Mouse (Mus musculus) neural tube, embryonic 10.5 days (tissue): Measurements from ENCODE around the gene Klhdc8b.

ENCODE experiments used
- DNase-seq: peaks from one replicate; pipeline ENCODE4 v3.0.0-alpha.2; 2017; ENCODE audit warnings: low spot score; ENCODE audit errors: extremely low spot score

The Klhdc8b gene

DNA sequence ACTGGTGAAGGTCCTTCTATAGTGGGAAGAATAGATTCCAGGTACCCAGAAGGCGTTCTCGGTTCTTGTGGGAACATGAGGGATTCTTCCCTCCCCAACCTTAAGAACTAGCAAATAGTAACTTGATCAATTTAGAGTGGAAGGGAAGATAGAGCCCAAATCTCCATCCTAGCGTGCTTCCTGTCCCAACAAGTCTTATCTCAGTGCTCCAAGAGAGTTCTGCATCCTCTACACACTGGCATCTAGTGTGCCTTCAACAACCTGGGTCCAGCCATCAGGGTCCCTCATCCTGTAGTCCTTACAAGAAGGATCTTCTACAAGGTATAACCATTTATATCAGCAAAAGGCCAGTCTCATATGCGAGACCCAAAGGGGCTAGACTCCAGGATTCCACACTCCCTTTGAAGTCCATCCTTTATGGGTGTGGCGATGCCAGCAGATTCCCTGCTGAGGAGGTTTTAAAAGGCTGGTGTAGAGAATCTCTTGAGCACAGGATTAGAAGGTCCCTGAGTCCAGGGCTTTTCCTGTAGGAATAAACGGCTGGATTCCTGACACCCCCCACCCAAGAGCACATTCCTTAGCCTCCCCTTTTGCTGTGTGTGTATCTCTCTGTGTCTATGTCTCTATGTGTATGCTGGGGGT is 9.7 kb downstream of the Klhdc8b start:
- no peak for DNase-seq

GRCm38 (mm10) chr9:108451170-108451493 is 10.2 kb downstream of the Klhdc8b start:
- DNase-seq = no peak

DNA sequence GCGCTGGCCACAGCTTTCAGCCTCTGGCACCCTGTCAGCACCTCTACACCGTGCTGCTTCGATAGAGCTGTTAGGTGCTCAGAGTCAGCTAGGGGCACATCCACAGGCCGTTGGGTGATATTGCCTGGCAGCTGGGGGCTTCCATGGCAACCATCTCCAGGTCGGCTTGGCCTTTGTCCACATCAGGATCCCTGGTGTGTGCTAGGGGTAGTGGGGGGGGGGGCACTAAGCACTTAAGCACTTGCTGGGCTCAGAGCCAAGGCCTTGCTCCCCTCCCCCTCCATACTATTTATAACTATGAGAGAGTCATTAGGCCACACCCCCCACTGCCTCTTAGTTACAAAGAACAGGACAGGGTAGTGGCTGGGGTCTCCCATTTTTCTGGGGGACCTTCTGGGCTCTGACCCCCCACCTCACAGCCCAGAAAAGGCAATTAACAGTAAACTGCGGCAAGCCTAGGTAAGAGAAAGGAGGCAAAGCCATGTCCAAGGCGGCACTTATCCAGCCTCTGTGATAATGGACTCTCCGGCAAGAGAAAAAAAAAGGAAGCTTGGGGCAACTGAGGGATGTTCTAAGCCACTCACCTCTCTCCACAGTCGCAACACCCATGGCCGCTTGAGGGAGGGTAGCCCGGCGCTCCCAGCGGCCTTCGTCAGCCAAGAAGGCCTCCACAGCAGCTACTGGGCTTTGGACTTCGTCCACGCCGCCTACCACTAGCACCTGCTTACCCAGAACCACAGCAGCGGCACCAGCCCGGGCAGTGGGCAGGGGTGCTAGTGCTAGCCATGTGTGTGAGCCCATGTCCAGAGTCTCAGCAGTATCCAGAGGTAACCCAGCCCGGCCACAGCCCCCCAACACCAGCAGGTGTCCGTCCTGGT is 10.8 kb downstream of the Klhdc8b start:
- peak; percentile 23 for DNase-seq

- DNase-seq = peak; percentile 60
These were observed 11.5 kb downstream of the Klhdc8b start for GRCm38 (mm10) chr9:108449860-108450259.

DNA sequence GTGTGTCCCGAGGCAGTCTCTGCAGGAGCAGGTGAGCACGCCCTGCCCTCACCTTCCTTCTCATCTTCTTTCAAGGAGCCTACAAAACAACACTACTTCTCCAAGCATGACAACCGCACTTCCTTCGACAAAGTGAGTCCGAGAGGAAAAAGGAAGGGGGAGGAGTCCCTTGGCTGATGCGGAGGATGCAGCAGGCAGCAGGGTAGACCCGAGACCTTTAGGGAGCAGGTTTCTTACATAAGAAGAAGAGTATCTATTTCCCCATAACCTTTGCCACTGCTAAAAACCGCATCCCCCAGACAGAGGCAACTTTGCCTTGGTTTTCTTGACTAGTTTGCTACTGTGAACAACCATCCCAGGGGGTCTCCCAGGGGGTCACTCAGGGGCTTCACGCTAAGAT is 16.3 kb downstream of the Klhdc8b start:
- no peak for DNase-seq

- no peak for DNase-seq
These were observed 20.0 kb downstream of the Klhdc8b start for GRCm38 (mm10) chr9:108441236-108441919.

GRCm38 (mm10) chr9:108440485-108440884 is 20.9 kb downstream of the Klhdc8b start:
- DNase-seq = no peak

- DNase-seq = no peak
These were observed 22.2 kb downstream of the Klhdc8b start for GRCm38 (mm10) chr9:108439176-108439575.

DNA sequence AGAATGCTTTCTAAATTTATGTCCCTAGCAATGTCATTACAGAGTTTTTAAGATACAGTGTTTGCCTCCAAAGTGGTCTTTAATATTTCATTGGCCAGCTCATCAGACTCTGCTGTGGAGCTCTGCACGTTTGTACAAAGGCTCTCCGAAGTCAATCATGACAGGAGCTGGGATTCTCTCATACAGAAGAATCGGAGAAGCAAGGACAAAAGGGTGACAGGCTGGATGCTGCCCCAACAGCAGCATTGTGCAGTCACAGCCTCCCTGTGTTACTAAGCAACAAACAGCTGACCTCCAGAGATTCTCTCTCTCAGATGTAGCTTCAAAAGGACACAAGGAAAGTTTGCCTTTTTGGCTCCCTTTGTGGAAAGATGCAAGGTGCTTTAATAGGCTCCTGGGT is 25.2 kb downstream of the Klhdc8b start, which contains the start of gene BC048562:
TSS of gene BC048562 (plus strand) at position 301 of the 400 bp plus-strand sequence.
- no peak for DNase-seq

DNA sequence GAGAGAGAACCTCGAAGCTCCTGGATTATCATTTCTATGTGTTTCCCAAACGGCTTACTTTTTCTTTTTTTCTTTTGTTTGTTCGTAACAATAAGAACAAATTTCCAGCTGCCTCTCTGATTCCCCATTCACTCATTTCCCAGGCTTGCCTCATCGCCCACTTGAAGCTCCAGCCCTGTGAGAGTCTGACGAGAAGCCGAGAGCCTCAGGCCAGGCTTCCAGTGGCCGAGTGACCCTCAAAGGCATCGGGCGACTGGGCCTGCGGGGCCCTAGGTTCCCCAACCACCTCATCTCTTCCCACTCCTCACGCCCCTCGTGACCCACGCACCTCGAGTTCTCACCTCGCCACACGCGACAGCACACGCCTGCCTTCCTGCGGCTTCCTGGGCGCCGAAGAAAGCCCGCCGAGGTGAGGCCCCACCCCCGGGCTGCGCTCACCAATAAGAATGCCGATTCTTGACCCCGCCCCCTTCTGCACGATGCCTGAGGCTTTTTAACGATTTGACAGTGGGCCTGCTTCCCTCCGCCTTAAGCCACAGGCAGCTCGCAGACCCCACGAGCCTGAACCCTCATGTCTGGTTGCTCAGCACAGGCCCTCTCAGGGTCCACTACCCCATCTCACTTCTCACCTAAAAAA is 29.8 kb downstream of the Klhdc8b start:
- DNase-seq = peak; percentile 31

DNA sequence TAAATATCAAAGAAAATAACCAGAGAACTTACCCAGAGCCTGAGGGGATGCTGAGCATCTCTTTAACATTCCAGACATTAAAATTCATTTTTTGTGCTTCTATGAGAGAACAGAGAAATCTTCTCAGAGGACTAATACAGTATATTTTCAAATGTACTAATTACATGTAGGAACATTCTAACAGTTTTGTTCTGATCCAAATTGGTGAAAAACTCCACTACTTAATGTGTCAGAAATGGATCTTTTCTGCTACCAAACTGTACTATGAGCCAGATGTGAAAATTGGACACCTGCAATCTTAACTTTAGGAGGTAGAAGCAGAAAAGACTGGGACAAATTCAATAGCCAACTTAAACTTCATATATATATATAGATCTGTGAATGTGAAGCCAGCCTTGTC is 33.0 kb downstream of the Klhdc8b start, which contains the start of gene Ccdc36:
TSS of gene Ccdc36 (minus strand) at position 101 of the 400 bp plus-strand sequence.
- DNase-seq = no peak

GRCm38 (mm10) chr9:108412221-108412620 is 49.2 kb downstream of the Klhdc8b start:
- no peak for DNase-seq

- DNase-seq = no peak
These were observed 49.9 kb downstream of the Klhdc8b start for GRCm38 (mm10) chr9:108411381-108411942.

GRCm38 (mm10) chr9:108409535-108409934 is 51.8 kb downstream of the Klhdc8b start:
- DNase-seq = no peak

GRCm38 (mm10) chr9:108404451-108404850 is 56.9 kb downstream of the Klhdc8b start:
- no peak for DNase-seq

DNA sequence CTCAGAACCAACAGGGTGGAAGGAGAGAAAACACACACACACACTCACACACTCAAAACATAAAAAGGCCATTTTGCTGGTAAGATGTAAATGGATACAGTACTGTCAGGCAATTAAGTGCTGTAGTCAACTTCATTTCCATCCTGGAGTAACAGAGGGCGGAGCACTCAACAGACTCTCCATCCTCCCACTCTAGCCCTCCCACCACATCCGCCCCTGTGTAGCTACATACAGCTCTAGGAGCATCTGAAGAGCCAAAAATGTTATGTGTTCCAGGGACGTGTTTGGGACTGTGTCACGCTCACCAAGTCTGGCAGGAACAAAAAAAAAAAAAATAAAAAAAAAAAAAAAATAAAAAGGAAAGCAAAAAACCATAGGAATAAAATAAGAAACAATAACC is 58.3 kb downstream of the Klhdc8b start:
- no peak for DNase-seq

GRCm38 (mm10) chr9:108401186-108401960 is 60.0 kb downstream of the Klhdc8b start:
- no peak for DNase-seq

DNA sequence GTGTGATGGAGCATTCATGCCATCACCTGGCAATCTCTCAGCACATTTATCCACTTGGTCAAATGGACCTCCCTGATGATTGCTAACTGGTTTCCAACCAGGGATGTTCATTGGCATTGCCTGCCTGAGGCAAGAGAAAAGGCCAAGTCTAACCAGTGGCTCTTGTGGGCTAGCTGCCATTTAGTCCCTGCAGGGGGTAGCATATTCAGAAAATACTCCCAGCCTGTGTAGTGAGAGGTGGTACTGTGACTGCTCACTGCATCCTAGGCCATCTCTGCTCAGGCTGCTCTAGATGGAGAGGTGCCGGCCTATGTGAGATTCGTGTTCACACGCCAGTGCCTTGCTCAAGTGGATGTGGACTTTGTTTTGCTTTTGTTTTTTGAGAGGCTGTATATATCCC is 63.1 kb downstream of the Klhdc8b start:
- no peak for DNase-seq
